Mouse (Mus musculus): ENCODE results near the gene Syne1.

DNA sequence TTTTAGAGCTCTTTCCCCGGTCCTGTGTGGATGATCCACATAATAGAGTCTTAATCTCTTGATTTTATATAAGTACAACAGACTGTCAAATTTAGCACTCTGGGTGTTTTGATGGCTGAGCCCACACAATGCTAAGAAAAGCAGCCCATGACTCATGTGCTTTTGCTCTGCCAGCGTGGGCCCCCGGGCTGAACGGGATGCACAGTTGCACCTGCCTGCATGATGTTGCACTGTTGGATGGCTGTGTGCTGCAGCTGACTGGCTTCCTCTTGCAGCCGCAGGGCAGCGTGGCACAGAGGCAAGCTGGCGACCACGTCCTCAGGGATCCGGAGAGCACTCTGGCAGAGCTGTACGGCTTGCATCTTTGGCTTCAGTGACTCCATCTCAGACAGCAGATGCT is 347.4 kb downstream of the Syne1 start:
- TF ChIP-seq EP300 (optimal IDR thresholded peaks at IDR 0.05) (no peak), CTCF (IDR thresholded peaks at IDR 0.05; ENCODE audit: low read depth) (no peak)
